In the genomic region with DNA sequence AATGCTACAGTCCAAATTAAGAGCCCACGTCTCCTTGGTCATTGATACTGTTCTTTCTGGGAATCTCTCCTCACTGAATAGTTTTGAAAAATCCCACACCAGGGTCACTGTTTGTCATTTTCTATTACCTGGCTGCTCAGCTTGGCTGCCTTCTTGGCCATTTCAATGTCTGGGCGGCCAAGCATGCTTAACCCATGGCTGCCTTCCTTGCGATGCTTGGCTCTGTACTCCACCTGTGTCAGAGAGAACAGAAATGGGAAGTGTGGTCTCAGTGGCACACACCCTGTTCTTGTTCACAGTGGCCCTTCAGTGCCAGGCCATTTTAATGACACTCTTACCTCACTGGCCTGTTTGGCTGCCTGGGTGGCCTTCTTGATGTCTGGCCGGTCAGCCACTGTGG, we compare ENCODE assay signal across 17 mouse cellular contexts.
"Had no signal": no experiment of that assay in that cellular context is flagged by ENCODE, and none has a peak within 500 bp of the region (broad histone marks: within the 10 kb centered on the region; RNA-seq: fewer than 3 reads in every experiment).

No protein-coding gene starts in this region.

- H3K4me1 ChIP-seq: liver, embryonic 13.5 days; neural tube, embryonic 12.5 days; neural tube, embryonic 15.5 days had no signal

- H3K27ac ChIP-seq: kidney, postnatal 0 days; left cerebral cortex, adult 2 months; liver, embryonic 13.5 days; neural tube, embryonic 12.5 days; neural tube, embryonic 15.5 days; stomach, postnatal 0 days had no signal

- H3K4me3 ChIP-seq: left cerebral cortex, adult 2 months; liver, embryonic 13.5 days; neural tube, embryonic 12.5 days; neural tube, embryonic 15.5 days had no signal

- DNase-seq: kidney, postnatal 25 days; layer of hippocampus, postnatal 36 days; liver, embryonic 13.5 days; lung, adult 2 months; lung, postnatal 14 days; lung, postnatal 4 days; midbrain, embryonic 14.5 days; right cerebral cortex, adult 18-20 months; right cerebral cortex, postnatal 14 days; right cerebral cortex, postnatal 4 days; thymus, adult 2 months; thymus, postnatal 25 days had no signal

- H3K27me3 ChIP-seq: liver, embryonic 13.5 days; neural tube, embryonic 12.5 days; neural tube, embryonic 15.5 days had no signal
